Mouse (Mus musculus) limb, embryonic 12.5 days (tissue): Measurements from ENCODE around the gene Hlx. TPM values are rescaled to one million over a fixed set of nuclear protein-coding genes. Genes with fewer than 3 reads are reported as not detected.

Source experiments
- polyA plus RNA-seq: library from polyadenylated mRNA; unstranded; fragments of >200 nt; fragmentation: Nextera tagmentation; extraction: Ambion mirVana; gene quantifications from 2 replicates; pipeline ENCODE4 v1.2.1, GENCODE M21; 2016

The Hlx gene
- polyA plus RNA-seq, 1 experiment from 2014 or later = 24.1 TPM

Other genes with a start within 250 kb of the Hlx start
- 0.17 TPM in 1 of 2 replicates, not detected in the other for gene Marc1, start 78.7 kb upstream of the Hlx start, polyA plus RNA-seq
- 124 and 136 TPM in 2 replicates for gene Marc2, start 113.8 kb upstream of the Hlx start, polyA plus RNA-seq
- 0.84 and 1.1 TPM in 2 replicates for gene C130074G19Rik, start 150.6 kb upstream of the Hlx start, polyA plus RNA-seq